Mouse (Mus musculus) cerebellum, adult 9-10 months (tissue): ENCODE data around the gene Thop1.
"Not testable (repeated sequence)": the region's sequence is repeated elsewhere in the genome, so short reads cannot be mapped to it uniquely, and the experiment has no call there.

ENCODE experiments used
- DNase-seq: peaks from one replicate; pipeline ENCODE4 v3.0.0; 2022

The Thop1 gene

GRCm38 (mm10) chr10:81069836-81070235, at the start of gene Thop1:
Thop1 (plus strand) TSS chr10:81070035.
- peak; percentile 98 for DNase-seq

- DNase-seq, result no peak
Measured at GRCm38 (mm10) chr10:81020207-81020606, 49.6 kb upstream of the Thop1 start.

GRCm38 (mm10) chr10:81021547-81022110, 48.2 kb upstream of the Thop1 start:
- DNase-seq, result peak; percentile 48

- peak; percentile 67 for DNase-seq
Measured at GRCm38 (mm10) chr10:81022744-81023143, 47.1 kb upstream of the Thop1 start.

- DNase-seq, result peak; percentile 55
Measured at GRCm38 (mm10) chr10:81024346-81024937, 45.4 kb upstream of the Thop1 start.

GRCm38 (mm10) chr10:81025047-81025621, 44.7 kb upstream of the Thop1 start:
- DNase-seq, result peak; percentile 62

GRCm38 (mm10) chr10:81025639-81026275, 44.1 kb upstream of the Thop1 start, which contains the start of gene Diras1:
Diras1 (minus strand) TSS chr10:81025662.
- no peak for DNase-seq

GRCm38 (mm10) chr10:81026857-81027256, 43.0 kb upstream of the Thop1 start:
- DNase-seq, result peak; percentile 59

GRCm38 (mm10) chr10:81027331-81027730, 42.5 kb upstream of the Thop1 start:
- peak; percentile 88 for DNase-seq

GRCm38 (mm10) chr10:81028219-81028618, 41.6 kb upstream of the Thop1 start:
- no peak for DNase-seq

GRCm38 (mm10) chr10:81029031-81029430, 40.8 kb upstream of the Thop1 start:
- DNase-seq, result peak; percentile 66

GRCm38 (mm10) chr10:81033586-81033985, 36.2 kb upstream of the Thop1 start:
- DNase-seq, result no peak

GRCm38 (mm10) chr10:81036251-81036650, 33.6 kb upstream of the Thop1 start:
- DNase-seq, result peak; percentile 58

GRCm38 (mm10) chr10:81036988-81037580, 32.8 kb upstream of the Thop1 start, which contains the start of gene Slc39a3:
Slc39a3 (minus strand) TSS chr10:81037426.
- DNase-seq, result peak; percentile 99

GRCm38 (mm10) chr10:81041458-81042175, 28.2 kb upstream of the Thop1 start:
- DNase-seq, result peak; percentile 86

GRCm38 (mm10) chr10:81045246-81045645, 24.6 kb upstream of the Thop1 start:
- not testable (repeated sequence) for DNase-seq

- no peak for DNase-seq
Measured at GRCm38 (mm10) chr10:81050645-81051044, 19.2 kb upstream of the Thop1 start.

- no peak for DNase-seq
Measured at GRCm38 (mm10) chr10:81051133-81051532, 18.7 kb upstream of the Thop1 start.

GRCm38 (mm10) chr10:81052577-81052976, 17.3 kb upstream of the Thop1 start:
- no peak for DNase-seq

GRCm38 (mm10) chr10:81055169-81055568, 14.7 kb upstream of the Thop1 start:
- DNase-seq, result no peak

GRCm38 (mm10) chr10:81055802-81056340, 14.0 kb upstream of the Thop1 start:
- DNase-seq, result not testable (repeated sequence)

- DNase-seq, result no peak
Measured at GRCm38 (mm10) chr10:81057406-81058130, 12.3 kb upstream of the Thop1 start.
